Mouse (Mus musculus) erythroblast, embryonic 14.5 days (primary cell): ENCODE results near the gene Prkg1. TPM values are rescaled to one million over a fixed set of nuclear protein-coding genes. Genes with fewer than 3 reads are reported as not detected.
A peak's percentile ranks its signal among the peaks of the same experiment; 100 is the strongest.

Experiments
- H3K27me3 ChIP-seq: 2 replicates; pipeline ENCODE4 v1.6.1; 2012; ENCODE audit warnings: inconsistent platforms; ENCODE audit not compliant: control insufficient read depth
- H3K36me3 ChIP-seq: 2 replicates; pipeline ENCODE4 v1.6.1; 2012; ENCODE audit warnings: mild to moderate bottlenecking, inconsistent platforms; ENCODE audit not compliant: control insufficient read depth
- H3K4me1 ChIP-seq: 2 replicates; pipeline ENCODE4 v1.6.1; 2012; ENCODE audit warnings: inconsistent platforms; ENCODE audit not compliant: control insufficient read depth
- H3K4me3 ChIP-seq: replicated peaks from 2 replicates; pipeline ENCODE3; 2012; ENCODE audit warnings: moderate library complexity, mild to moderate bottlenecking, inconsistent platforms
- H3K9me3 ChIP-seq: 2 replicates; pipeline ENCODE4 v1.6.1; 2012; ENCODE audit warnings: low read length, inconsistent platforms, mixed read lengths; ENCODE audit not compliant: control insufficient read depth
- GATA1 ChIP-seq: IDR thresholded peaks from 2 replicates; pipeline ENCODE4 v1.6.1; 2012; ENCODE audit warnings: low read length, inconsistent platforms, mixed read lengths
- TAL1 ChIP-seq: IDR thresholded peaks from 3 replicates; pipeline ENCODE4 v1.6.1; 2012; ENCODE audit warnings: low read length, inconsistent platforms, mixed read lengths
- polyA plus RNA-seq: library from polyadenylated mRNA; stranded (reverse); fragments of >175 nt; gene quantifications from 2 replicates; pipeline ENCODE4 v1.2.3, GENCODE M21; 2012

Gene Prkg1
- polyA plus RNA-seq, 1 experiment, result not detected

DNA sequence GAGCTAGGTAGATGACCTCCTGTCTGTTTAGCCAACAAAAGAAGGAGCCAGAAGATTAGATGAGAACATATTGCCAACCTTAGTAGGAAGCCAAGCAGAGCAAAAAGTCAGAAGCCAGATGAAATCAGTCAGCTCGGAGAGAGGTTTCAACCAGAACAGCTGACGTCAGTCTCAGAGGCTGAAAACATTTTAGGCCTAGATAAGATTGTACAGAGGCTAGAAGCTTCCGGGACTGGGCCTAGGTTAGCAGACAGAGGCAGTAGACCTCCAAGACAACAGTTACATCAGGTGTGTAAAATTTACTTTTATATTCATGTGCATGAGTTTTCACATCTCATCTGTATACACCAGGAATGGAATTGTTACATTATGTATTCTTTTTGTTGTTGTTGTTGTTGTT is 665.5 kb downstream of the Prkg1 start:
- Histone ChIP-seq H3K4me1 (peaks cover 14% of the 10 kb centered on the region), H3K27me3 (no peaks in the 10 kb centered on the region), H3K9me3 (no peaks in the 10 kb centered on the region), H3K36me3 (no peaks in the 10 kb centered on the region), H3K4me3 (no peak overlapping the region)
- TF ChIP-seq GATA1 (no peak), TAL1 (no peak)

DNA sequence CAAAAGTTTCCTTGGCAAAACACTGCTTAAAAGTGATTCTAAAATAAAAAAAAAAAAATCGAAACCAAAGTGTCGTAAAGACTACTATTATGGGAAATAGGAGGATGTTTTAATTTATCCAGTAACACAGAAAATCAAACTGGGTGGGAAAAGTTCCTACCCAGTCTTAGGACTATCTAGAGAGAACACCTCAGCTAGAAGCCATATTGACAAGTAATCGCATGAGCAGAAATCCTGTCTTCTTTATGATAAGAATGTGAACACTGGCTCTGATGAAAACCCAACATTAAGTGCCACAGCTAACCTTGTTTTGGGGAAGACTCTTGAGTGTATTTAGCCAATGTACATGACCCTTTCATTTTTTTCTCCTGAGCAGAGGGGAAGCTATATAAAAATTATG is 667.0 kb downstream of the Prkg1 start:
- no peak for TF ChIP-seq TAL1
- no peak for TF ChIP-seq GATA1
- no peaks in the 10 kb centered on the region for H3K9me3 ChIP-seq
- no peak overlapping the region for H3K4me3 ChIP-seq
- H3K4me1 ChIP-seq, result peaks cover 13% of the 10 kb centered on the region
- no peaks in the 10 kb centered on the region for H3K36me3 ChIP-seq
- H3K27me3 ChIP-seq, result no peaks in the 10 kb centered on the region

DNA sequence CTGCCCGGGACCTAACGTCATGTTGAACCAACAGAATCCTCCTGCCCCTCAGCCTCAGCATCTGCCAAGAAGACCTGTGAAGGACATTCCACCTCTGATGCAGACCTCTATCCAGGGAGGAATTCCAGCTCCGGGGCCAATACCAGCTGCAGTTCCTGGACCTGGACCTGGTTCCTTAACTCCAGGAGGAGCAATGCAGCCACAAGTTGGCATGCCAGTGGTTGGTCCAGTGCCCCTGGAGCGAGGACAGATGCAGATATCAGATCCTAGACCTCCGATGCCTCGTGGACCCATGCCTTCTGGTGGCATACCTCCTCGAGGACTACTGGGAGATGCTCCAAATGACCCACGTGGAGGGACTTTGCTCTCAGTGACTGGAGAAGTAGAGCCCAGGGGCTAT is 681.1 kb downstream of the Prkg1 start:
- TF ChIP-seq GATA1 (no peak), TAL1 (no peak)
- peak overlapping the region; percentile 70 for H3K4me3 ChIP-seq
- H3K4me1 ChIP-seq, result peaks cover 21% of the 10 kb centered on the region
- peaks cover 4% of the 10 kb centered on the region for H3K27me3 ChIP-seq
- peaks cover 23% of the 10 kb centered on the region for H3K36me3 ChIP-seq
- H3K9me3 ChIP-seq, result peaks cover 2% of the 10 kb centered on the region; the same call in 1 of the 2 replicates

DNA sequence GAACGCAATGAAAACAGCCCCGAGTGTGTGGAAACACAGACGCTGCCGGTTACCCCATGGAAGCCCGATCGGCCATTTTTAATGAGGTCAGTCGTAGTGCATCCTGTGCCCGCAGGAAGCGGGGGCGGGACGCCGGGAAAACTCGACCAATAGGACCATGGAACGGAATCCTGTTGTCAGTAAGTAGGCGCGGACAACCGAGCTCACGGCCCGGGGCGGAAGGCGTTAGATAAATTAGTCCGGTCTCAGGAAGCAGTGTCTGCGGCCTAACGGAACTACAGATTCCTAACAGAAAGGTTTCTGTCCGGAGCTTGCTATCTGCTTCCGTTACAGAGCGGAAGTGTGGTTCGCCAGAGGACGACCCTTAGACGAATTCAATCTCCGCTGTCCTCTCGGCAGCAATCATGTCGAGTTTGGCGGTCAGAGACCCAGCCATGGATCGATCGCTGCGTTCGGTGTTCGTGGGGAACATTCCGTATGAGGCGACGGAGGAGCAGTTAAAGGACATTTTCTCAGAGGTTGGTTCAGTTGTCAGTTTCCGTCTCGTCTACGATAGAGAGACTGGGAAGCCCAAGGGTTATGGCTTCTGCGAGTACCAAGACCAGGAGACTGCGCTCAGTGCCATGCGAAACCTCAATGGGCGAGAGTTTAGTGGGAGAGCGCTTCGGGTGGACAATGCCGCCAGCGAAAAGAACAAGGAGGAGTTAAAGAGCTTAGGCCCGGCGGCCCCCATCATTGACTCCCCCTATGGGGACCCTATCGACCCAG is 682.0 kb downstream of the Prkg1 start, which contains the start of gene Cstf2t:
Gene Cstf2t (plus strand): TSS at position 176 of the 768 bp plus-strand sequence.
- TF ChIP-seq TAL1, result no peak
- no peak for TF ChIP-seq GATA1
- Histone ChIP-seq H3K36me3 (peaks cover 23% of the 10 kb centered on the region), H3K9me3 (peaks cover 2% of the 10 kb centered on the region; the same call in 1 of the 2 replicates), H3K4me3 (peak within 1 kb of the TSS; percentile 70), H3K27me3 (peaks cover 10% of the 10 kb centered on the region), H3K4me1 (peaks cover 21% of the 10 kb centered on the region)

DNA sequence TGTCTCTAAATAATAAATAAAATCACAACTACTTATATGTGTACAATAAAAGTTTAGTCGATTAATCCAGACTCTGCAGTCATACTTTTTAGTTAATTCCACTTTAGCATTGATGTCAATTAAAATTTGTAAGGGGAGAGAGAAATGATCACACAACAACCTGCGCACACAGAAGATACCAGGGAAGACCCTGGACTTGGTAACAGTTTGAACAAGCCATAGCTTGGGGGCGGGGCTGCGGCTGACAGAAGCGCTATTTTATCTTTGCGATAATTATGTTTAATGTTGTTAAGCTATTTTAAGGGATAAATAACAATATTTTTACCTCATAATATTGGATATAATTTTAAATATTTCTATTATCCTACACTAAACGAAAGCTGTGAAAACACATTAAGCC is 682.6 kb downstream of the Prkg1 start:
- peaks cover 21% of the 10 kb centered on the region for H3K4me1 ChIP-seq

DNA sequence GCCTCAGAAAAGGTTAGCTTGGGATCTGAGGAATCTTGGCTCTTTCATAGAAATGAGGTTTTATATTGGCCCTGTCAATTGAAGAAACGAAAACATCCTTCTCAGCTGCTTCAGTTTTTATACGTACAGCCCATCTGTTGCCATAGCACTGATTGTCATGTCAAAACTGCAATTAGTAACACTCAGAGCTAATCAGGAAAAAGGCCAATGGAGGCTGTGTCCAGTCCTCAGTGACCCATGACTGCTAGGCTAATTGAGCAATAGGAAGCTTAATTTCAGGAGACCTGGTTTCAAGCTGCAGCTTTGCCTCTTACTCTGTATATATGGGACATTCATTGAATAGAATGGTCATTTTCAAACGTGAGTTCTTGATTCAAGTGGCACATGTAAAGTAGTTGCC is 686.6 kb downstream of the Prkg1 start:
- Histone ChIP-seq H3K36me3 (no peaks in the 10 kb centered on the region), H3K4me3 (no peak overlapping the region), H3K9me3 (no peaks in the 10 kb centered on the region), H3K4me1 (peaks cover 6% of the 10 kb centered on the region), H3K27me3 (peaks cover 10% of the 10 kb centered on the region)
- TF ChIP-seq GATA1 (no peak), TAL1 (no peak)

More for the DNA sequence above, 682.6 kb downstream of the Prkg1 start:
- no peak for TF ChIP-seq GATA1
- no peak for TF ChIP-seq TAL1
- peaks cover 10% of the 10 kb centered on the region for H3K27me3 ChIP-seq
- H3K36me3 ChIP-seq, result peaks cover 23% of the 10 kb centered on the region
- peak overlapping the region; percentile 70 for H3K4me3 ChIP-seq
- peaks cover 2% of the 10 kb centered on the region; the same call in 1 of the 2 replicates for H3K9me3 ChIP-seq

DNA sequence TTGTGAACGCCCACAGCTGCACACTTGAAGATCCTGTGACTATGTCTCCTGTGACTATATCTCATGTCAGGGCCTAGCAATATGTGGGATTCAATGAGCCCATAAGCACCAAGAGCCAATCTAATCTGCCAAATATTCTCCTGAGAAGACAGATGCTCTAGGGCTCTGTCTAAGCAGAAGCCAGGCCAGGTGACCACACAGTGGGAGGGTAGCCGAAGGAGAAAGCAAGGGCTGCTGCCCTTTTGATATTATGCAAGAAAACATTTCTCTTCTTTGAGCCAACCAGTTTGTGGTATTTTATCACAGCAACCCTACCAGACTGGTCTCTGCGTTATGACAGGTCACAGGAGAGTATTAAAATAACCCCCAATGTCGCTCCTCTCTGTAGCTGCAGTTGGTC is 688.7 kb downstream of the Prkg1 start:
- H3K36me3 ChIP-seq, result no peaks in the 10 kb centered on the region
- H3K4me1 ChIP-seq, result no peaks in the 10 kb centered on the region
- H3K27me3 ChIP-seq, result peaks cover 10% of the 10 kb centered on the region
- no peak overlapping the region for H3K4me3 ChIP-seq
- TF ChIP-seq TAL1, result no peak
- TF ChIP-seq GATA1, result no peak
- H3K9me3 ChIP-seq, result no peaks in the 10 kb centered on the region

DNA sequence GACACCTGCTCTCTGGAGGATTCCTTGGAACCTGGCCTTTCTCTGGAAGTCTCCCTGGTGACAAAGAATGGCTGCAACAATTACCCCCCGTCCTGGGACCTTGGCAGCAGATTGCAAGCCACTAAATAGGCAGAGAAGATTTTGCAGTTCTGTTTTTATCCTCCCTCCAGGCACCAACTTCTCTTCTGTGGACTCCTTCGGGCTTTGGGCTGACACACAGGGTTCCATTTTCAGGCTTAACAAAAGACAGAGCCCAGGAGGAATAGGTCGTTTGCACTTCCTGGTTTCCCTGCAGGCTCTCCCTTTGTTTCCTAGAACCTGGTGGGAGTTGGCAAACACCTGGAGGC is 690.1 kb downstream of the Prkg1 start:
- H3K4me1 ChIP-seq, result no peaks in the 10 kb centered on the region
- H3K36me3 ChIP-seq, result no peaks in the 10 kb centered on the region
- H3K27me3 ChIP-seq, result peaks cover 10% of the 10 kb centered on the region
- H3K9me3 ChIP-seq, result no peaks in the 10 kb centered on the region
- TF ChIP-seq GATA1 (no peak), TAL1 (no peak)
- no peak overlapping the region for H3K4me3 ChIP-seq

DNA sequence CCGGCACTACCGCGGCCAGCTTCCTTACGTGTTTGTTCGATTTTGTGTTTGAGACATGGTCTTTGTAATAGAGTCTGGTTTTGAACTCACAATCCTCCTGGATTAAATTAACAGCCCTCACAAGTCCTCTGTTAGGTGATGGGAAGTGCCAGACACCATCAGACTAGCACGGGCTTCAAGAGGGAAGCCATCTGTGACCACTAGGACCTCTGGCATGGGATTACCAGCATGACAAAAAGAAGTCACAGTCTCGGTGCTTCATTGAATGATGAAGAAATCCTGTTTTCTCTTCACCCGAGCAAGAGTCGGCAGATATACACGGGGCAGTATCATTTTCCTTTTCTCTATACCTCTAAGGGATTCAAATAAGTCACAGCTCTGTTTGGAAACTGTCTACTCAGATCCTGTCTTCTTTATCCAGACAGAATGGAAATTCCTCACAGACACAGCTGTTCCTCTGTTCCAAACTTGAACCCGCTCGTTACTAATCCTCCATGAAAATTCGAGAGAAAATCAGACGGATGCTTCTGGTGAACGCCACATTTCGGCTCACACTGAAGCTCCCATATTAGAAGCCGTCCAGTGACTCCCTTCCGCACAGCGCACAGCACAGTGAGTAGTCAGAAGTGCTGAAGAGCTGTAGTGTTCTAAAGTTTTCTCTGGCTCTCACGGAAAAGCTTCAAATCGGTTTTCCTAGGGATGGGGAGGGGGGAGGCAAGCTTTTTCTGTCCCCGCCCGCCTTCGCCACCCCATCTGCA is 690.7 kb downstream of the Prkg1 start:
- Histone ChIP-seq H3K4me3 (no peak overlapping the region), H3K4me1 (no peaks in the 10 kb centered on the region), H3K9me3 (no peaks in the 10 kb centered on the region), H3K36me3 (no peaks in the 10 kb centered on the region), H3K27me3 (peaks cover 10% of the 10 kb centered on the region)
- no peak for TF ChIP-seq TAL1
- TF ChIP-seq GATA1, result no peak
